Mouse (Mus musculus) heart, postnatal 10 days (tissue): Measurements from ENCODE around the gene Zfp62. TPM values are rescaled to one million over a fixed set of nuclear protein-coding genes. Genes with fewer than 3 reads are reported as not detected.

Source experiments
- DNase-seq, 2 experiments: peaks; one replicate each; pipeline ENCODE4 v3.0.0; 2021
- intact Hi-C: fragments of 180-260 bp; cut with DNase I; formaldehyde crosslinking; loops from one replicate; pipeline ENCODE4 v1.15.1; 2025
- total RNA-seq, 2 experiments: library from RNA; stranded (reverse); gene quantifications; 2 replicates each; pipeline ENCODE4 v1.2.3; 2021

Zfp62 gene
- total RNA-seq, 2 experiments from 2014 or later, result 30.0 to 39.8 TPM

DNA sequence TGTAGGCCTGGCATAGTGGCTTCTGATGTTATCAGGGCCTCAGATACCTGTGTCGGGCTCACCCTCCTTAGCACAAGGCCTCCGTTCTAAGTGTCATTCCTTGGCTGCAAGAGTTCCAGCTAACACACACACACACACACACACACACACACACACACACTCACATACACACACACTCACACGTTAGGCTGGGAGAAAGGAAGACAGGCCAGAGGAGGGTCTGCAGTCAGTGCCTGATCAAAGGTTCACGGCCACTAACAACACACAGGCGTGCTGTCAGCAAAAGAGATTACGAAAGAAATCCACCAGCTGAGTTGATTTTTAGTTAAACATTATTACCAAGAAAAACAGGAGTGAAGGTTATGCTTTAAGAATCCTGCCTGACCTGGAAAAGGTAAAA is 63.6 kb downstream of the Zfp62 start:
- intact Hi-C loops, result no loop called here

DNA sequence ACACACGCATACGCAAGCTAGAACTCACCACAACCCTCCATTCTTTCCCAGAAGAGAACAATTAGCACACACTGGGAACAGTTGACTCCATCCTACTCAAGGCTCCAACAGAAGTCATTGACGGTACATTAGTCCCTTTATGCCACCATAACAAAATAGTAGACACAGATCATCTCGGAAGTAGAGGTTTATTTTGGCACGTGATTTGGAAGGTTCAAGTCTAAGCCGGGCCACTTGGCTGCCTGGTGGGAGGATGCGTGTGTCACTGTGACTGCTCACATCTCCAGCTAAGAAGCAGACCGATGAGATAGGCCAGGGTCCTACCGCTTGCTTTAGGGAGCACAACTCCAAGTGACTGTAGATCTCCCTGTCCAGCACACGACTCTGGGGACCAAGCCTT is 64.2 kb downstream of the Zfp62 start:
- intact Hi-C loops, result no loop called here
- no peak for DNase-seq

More for the DNA sequence above, 63.6 kb downstream of the Zfp62 start:
- DNase-seq, result no peak

DNA sequence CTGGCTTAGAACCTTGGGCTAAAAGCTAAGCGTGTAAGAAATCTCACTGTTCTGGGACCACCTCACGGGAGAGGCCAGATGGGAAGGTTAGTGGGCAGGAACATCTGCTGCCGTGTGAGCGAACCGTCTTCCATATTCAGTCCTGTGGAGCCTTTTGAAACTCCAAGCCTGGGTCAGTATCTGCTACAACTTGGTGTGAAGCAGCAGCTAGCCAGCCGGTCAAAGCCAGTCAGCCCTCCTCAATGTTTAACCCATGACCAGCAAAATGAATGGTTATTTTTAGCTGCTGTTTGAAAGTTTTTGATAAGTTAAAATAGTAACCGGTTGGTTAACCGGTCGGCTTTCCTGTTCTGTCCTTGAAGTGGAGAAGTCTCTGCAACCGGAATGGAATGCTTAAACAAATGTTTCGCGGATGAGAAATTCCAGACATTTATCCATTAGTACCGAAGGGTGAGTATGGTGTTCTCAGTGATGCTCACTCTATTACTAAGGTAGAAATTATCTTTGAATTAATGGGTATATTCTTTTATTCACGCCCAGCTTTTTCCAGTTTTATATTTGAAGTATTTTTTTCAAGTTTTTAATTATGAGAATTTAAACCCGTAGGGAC is 65.0 kb downstream of the Zfp62 start:
- no peak for DNase-seq

More for the DNA sequence above, 65.0 kb downstream of the Zfp62 start:
- intact Hi-C loops, result no loop called here

Other genes starting within 250 kb of the Zfp62 start
- under 1 TPM; 0.14 to 0.17 TPM for gene Olfr56, start 224.4 kb upstream of the Zfp62 start, total RNA-seq
- 1 to 10 TPM; 3.4 to 4.7 TPM for gene 9930111J21Rik1, start 223.9 kb upstream of the Zfp62 start, total RNA-seq
- under 1 TPM; 0.17 to 0.45 TPM for gene Gm12185, start 211.1 kb upstream of the Zfp62 start, total RNA-seq
- under 1 TPM; 0.53 to 0.55 TPM for gene Tgtp1, start 209.1 kb upstream of the Zfp62 start, total RNA-seq
- 1 to 10 TPM; 6.8 to 7.3 TPM for gene 9930111J21Rik2, start 152.1 kb upstream of the Zfp62 start, total RNA-seq
- not detected for gene Tgtp2, start 139.1 kb upstream of the Zfp62 start, total RNA-seq
- gene Ifi47, start 126.7 kb upstream of the Zfp62 start, total RNA-seq, result 1 to 10 TPM; 1.7 to 2.2 TPM
- gene Olfr1396, start 88.4 kb upstream of the Zfp62 start, total RNA-seq, result 1 to 10 TPM; 1.1 to 1.5 TPM
- not detected for gene Olfr1395, start 61.0 kb upstream of the Zfp62 start, total RNA-seq
- gene Olfr1394, start 48.9 kb upstream of the Zfp62 start, total RNA-seq, result not detected
- 10 to 100 TPM; 59.3 to 60.3 TPM for gene Btnl9, start 16.1 kb upstream of the Zfp62 start, total RNA-seq
- gene Mgat1, start 40.9 kb downstream of the Zfp62 start, total RNA-seq, result 10 to 100 TPM; 84.4 to 86.9 TPM
- gene Olfr1393, start 75.0 kb downstream of the Zfp62 start, total RNA-seq, result under 1 TPM; 0.17 to 0.35 TPM
- gene Olfr1392, start 82.0 kb downstream of the Zfp62 start, total RNA-seq, result not detected
- gene Olfr10, start 101.4 kb downstream of the Zfp62 start, total RNA-seq, result not detected
- gene Olfr1391, start 119.5 kb downstream of the Zfp62 start, total RNA-seq, result not detected
- not detected for gene Olfr1390, start 131.9 kb downstream of the Zfp62 start, total RNA-seq
- gene Olfr1389, start 219.8 kb downstream of the Zfp62 start, total RNA-seq, result not detected
- gene Olfr1388, start 233.3 kb downstream of the Zfp62 start, total RNA-seq, result under 1 TPM; 0.10 to 0.14 TPM